Mouse (Mus musculus) embryonic facial prominence, embryonic 11.5 days (tissue): Measurements from ENCODE around the gene Slc38a6. TPM values are rescaled to one million over a fixed set of nuclear protein-coding genes. Genes with fewer than 3 reads are reported as not detected.
A peak's percentile ranks its signal among the peaks of the same experiment; 100 is the strongest.

ENCODE experiments used
- ATAC-seq: fragments of 200-750 bp; cut with Nextera tagmentation; replicated peaks from 2 replicates; pipeline ENCODE4 v1.8.0; 2017; ENCODE audit warnings: low read depth; ENCODE audit not compliant: insufficient number of reproducible peaks, low FRiP score, low TSS enrichment
- DNase-seq: peaks from one replicate; pipeline ENCODE4 v3.0.0-alpha.2; 2015; ENCODE audit warnings: low spot score
- H3K27ac ChIP-seq: fragments of 300-500 bp; sonication (generic); replicated peaks from 2 replicates; pipeline ENCODE4 v1.5.1; 2014; ENCODE audit warnings: mild to moderate bottlenecking, low read depth, low read length, control low read depth
- H3K27me3 ChIP-seq: fragments of 300-500 bp; sonication (generic); 2 replicates; pipeline ENCODE4 v1.6.1; 2014; ENCODE audit warnings: mild to moderate bottlenecking, low read length, moderate library complexity, mixed read lengths; ENCODE audit not compliant: control insufficient read depth, insufficient read depth
- H3K36me3 ChIP-seq: fragments of 300-500 bp; sonication (generic); replicated peaks from 2 replicates; pipeline ENCODE4 v1.6.1; 2014; ENCODE audit warnings: low read depth, mild to moderate bottlenecking, low read length, moderate library complexity, mixed read lengths; ENCODE audit not compliant: control insufficient read depth, insufficient read depth
- H3K4me1 ChIP-seq: fragments of 300-500 bp; sonication (generic); 2 replicates; pipeline ENCODE4 v1.6.1; 2014; ENCODE audit warnings: low read length, mixed read lengths; ENCODE audit not compliant: control insufficient read depth, insufficient read depth
- H3K4me2 ChIP-seq: fragments of 300-500 bp; sonication (generic); 2 replicates; pipeline ENCODE4 v1.6.1; 2014; ENCODE audit warnings: low read depth, mild to moderate bottlenecking, control low read depth, low read length, moderate library complexity
- H3K4me3 ChIP-seq: fragments of 300-500 bp; sonication (generic); 2 replicates; pipeline ENCODE4 v1.5.1; 2014; ENCODE audit warnings: low read depth, low read length, control low read depth
- H3K9ac ChIP-seq: fragments of 300-500 bp; sonication (generic); replicated peaks from 2 replicates; pipeline ENCODE4 v1.6.1; 2014; ENCODE audit warnings: mild to moderate bottlenecking, control low read depth, low read length
- H3K9me3 ChIP-seq: fragments of 300-500 bp; sonication (generic); replicated peaks from 2 replicates; pipeline ENCODE4 v1.6.1; 2016; ENCODE audit warnings: mild to moderate bottlenecking, low read length, inconsistent platforms, mixed read lengths; ENCODE audit not compliant: control insufficient read depth
- WGBS: fragments of 180-500 bp; shearing (Covaris S2); extraction: QIAGEN DNeasy Blood & Tissue Kit; methylation state at CpG from one replicate; pipeline ENCODE4 v1.1.7; 2014; 5-methylcytosine and 5-hydroxymethylcytosine counted together
- polyA plus RNA-seq: library from polyadenylated mRNA; unstranded; fragments of >200 nt; fragmentation: Nextera tagmentation; extraction: Ambion mirVana; gene quantifications from 2 replicates; pipeline ENCODE4 v1.2.1, GENCODE M21; 2014

Slc38a6 gene
- polyA plus RNA-seq, 1 experiment from 2014 or later = 12.8 TPM

GRCm38 (mm10) chr12:73325181-73325580 lies 38.6 kb downstream of the Slc38a6 start:
- ATAC-seq = no peak
- Histone ChIP-seq H3K27ac (no peak overlapping the region), H3K4me2 (no peak overlapping the region), H3K4me1 (no peaks in the 10 kb centered on the region), H3K9ac (no peak overlapping the region), H3K9me3 (no peaks in the 10 kb centered on the region), H3K4me3 (no peak overlapping the region), H3K36me3 (no peaks in the 10 kb centered on the region), H3K27me3 (no peaks in the 10 kb centered on the region)
- DNase-seq = no peak
- 42% methylated on average over 2 of the region's 2 CpGs for WGBS

GRCm38 (mm10) chr12:73325617-73326016 lies 39.0 kb downstream of the Slc38a6 start:
- H3K4me1 ChIP-seq = no peaks in the 10 kb centered on the region

GRCm38 (mm10) chr12:73327381-73327780 lies 40.8 kb downstream of the Slc38a6 start:
- no peaks in the 10 kb centered on the region for H3K27me3 ChIP-seq
- H3K27ac ChIP-seq = no peak overlapping the region
- no peaks in the 10 kb centered on the region for H3K4me1 ChIP-seq
- WGBS = 27% methylated on average over 3 of the region's 3 CpGs
- H3K9me3 ChIP-seq = no peaks in the 10 kb centered on the region
- no peaks in the 10 kb centered on the region for H3K36me3 ChIP-seq
- H3K9ac ChIP-seq = no peak overlapping the region
- no peak for ATAC-seq
- DNase-seq = peak; percentile 34
- H3K4me3 ChIP-seq = no peak overlapping the region
- H3K4me2 ChIP-seq = no peak overlapping the region

More at GRCm38 (mm10) chr12:73325617-73326016, 39.0 kb downstream of the Slc38a6 start:
- Histone ChIP-seq H3K4me2 (no peak overlapping the region), H3K27me3 (no peaks in the 10 kb centered on the region), H3K36me3 (no peaks in the 10 kb centered on the region), H3K9me3 (no peaks in the 10 kb centered on the region), H3K9ac (no peak overlapping the region), H3K27ac (no peak overlapping the region), H3K4me3 (no peak overlapping the region)
- ATAC-seq (no peak), DNase-seq (no peak)
- WGBS = 27% methylated on average over 4 of the region's 4 CpGs

GRCm38 (mm10) chr12:73328448-73329167 lies 42.0 kb downstream of the Slc38a6 start:
- DNase-seq (no peak), ATAC-seq (no peak)
- Histone ChIP-seq H3K4me1 (no peaks in the 10 kb centered on the region), H3K4me3 (no peak overlapping the region), H3K27me3 (no peaks in the 10 kb centered on the region), H3K4me2 (no peak overlapping the region), H3K9ac (no peak overlapping the region), H3K36me3 (no peaks in the 10 kb centered on the region), H3K9me3 (no peaks in the 10 kb centered on the region), H3K27ac (no peak overlapping the region)
- 74% methylated on average over 4 of the region's 4 CpGs for WGBS

- WGBS = 72% methylated on average over 7 of the region's 7 CpGs
- H3K9me3 ChIP-seq = no peaks in the 10 kb centered on the region
- no peak for DNase-seq
- no peak overlapping the region for H3K4me2 ChIP-seq
- no peaks in the 10 kb centered on the region for H3K4me1 ChIP-seq
- no peak overlapping the region for H3K9ac ChIP-seq
- ATAC-seq = no peak
- H3K27ac ChIP-seq = no peak overlapping the region
- no peak overlapping the region for H3K4me3 ChIP-seq
- H3K36me3 ChIP-seq = no peaks in the 10 kb centered on the region
- no peaks in the 10 kb centered on the region for H3K27me3 ChIP-seq
These were observed 43.7 kb downstream of the Slc38a6 start for GRCm38 (mm10) chr12:73330236-73330635.

- DNase-seq (peak; percentile 74), ATAC-seq (no peak)
- H3K4me2 ChIP-seq = no peak overlapping the region
- H3K9ac ChIP-seq = no peak overlapping the region
- H3K36me3 ChIP-seq = no peaks in the 10 kb centered on the region
- 28% methylated on average over 4 of the region's 4 CpGs for WGBS
- H3K9me3 ChIP-seq = no peaks in the 10 kb centered on the region
- no peak overlapping the region for H3K27ac ChIP-seq
- H3K4me1 ChIP-seq = no peaks in the 10 kb centered on the region
- H3K4me3 ChIP-seq = no peak overlapping the region
- no peaks in the 10 kb centered on the region for H3K27me3 ChIP-seq
These were observed 46.1 kb downstream of the Slc38a6 start for GRCm38 (mm10) chr12:73332701-73333100.

GRCm38 (mm10) chr12:73334051-73334551 lies 47.5 kb downstream of the Slc38a6 start:
- DNase-seq = peak; percentile 50
- WGBS = 44% methylated on average over 8 of the region's 8 CpGs
- Histone ChIP-seq H3K9ac (no peak overlapping the region), H3K4me2 (no peak overlapping the region), H3K9me3 (no peaks in the 10 kb centered on the region), H3K4me1 (no peaks in the 10 kb centered on the region), H3K4me3 (no peak overlapping the region), H3K27me3 (no peaks in the 10 kb centered on the region), H3K36me3 (no peaks in the 10 kb centered on the region), H3K27ac (no peak overlapping the region)
- ATAC-seq = no peak

GRCm38 (mm10) chr12:73337127-73337526 lies 50.5 kb downstream of the Slc38a6 start:
- H3K27me3 ChIP-seq = no peaks in the 10 kb centered on the region
- no peak overlapping the region for H3K4me3 ChIP-seq
- peaks cover 3% of the 10 kb centered on the region for H3K4me1 ChIP-seq
- no peak overlapping the region for H3K4me2 ChIP-seq
- no peaks in the 10 kb centered on the region for H3K9me3 ChIP-seq
- H3K27ac ChIP-seq = no peak overlapping the region
- DNase-seq (no peak), ATAC-seq (no peak)
- no peaks in the 10 kb centered on the region for H3K36me3 ChIP-seq
- 61% methylated on average over 7 of the region's 7 CpGs for WGBS
- no peak overlapping the region for H3K9ac ChIP-seq
